Mouse (Mus musculus) hindbrain, postnatal 0 days (tissue): ENCODE results near the gene Klk9. TPM values are rescaled to one million over a fixed set of nuclear protein-coding genes. Genes with fewer than 3 reads are reported as not detected.

Experiments
- ATAC-seq: fragments of 200-750 bp; cut with Nextera tagmentation; 2 replicates; pipeline ENCODE4 v1.8.0; 2017; ENCODE audit warnings: mild to moderate bottlenecking, moderate TSS enrichment, moderate library complexity
- DNase-seq: peaks from one replicate; pipeline ENCODE4 v3.0.0-alpha.2; 2015; ENCODE audit warnings: low spot score
- H3K27ac ChIP-seq: fragments of 300-500 bp; sonication (generic); 2 replicates; pipeline ENCODE4 v1.5.1; 2014; ENCODE audit warnings: mild to moderate bottlenecking
- H3K27me3 ChIP-seq: fragments of 300-500 bp; sonication (generic); 2 replicates; pipeline ENCODE4 v1.6.1; 2014; ENCODE audit warnings: low read length, mixed read lengths; ENCODE audit not compliant: insufficient read depth
- H3K36me3 ChIP-seq: fragments of 300-500 bp; sonication (generic); 2 replicates; pipeline ENCODE4 v1.6.1; 2014; ENCODE audit warnings: low read length, mixed read lengths; ENCODE audit not compliant: insufficient read depth
- H3K4me1 ChIP-seq: fragments of 300-500 bp; sonication (generic); 2 replicates; pipeline ENCODE4 v1.6.1; 2014; ENCODE audit warnings: antibody characterized with exemption, low read length, mixed read lengths; ENCODE audit not compliant: insufficient read depth
- H3K4me2 ChIP-seq: fragments of 300-500 bp; sonication (generic); 2 replicates; pipeline ENCODE4 v1.6.1; 2014; ENCODE audit warnings: low read depth, mild to moderate bottlenecking, low read length, moderate library complexity, mixed read lengths
- H3K4me3 ChIP-seq: fragments of 300-500 bp; sonication (generic); 2 replicates; pipeline ENCODE4 v1.5.1; 2014; ENCODE audit warnings: low read length
- H3K9ac ChIP-seq: fragments of 300-500 bp; sonication (generic); replicated peaks from 2 replicates; pipeline ENCODE4 v1.6.1; 2014; ENCODE audit warnings: mild to moderate bottlenecking, low read length, moderate library complexity, mixed read lengths
- H3K9me3 ChIP-seq: fragments of 300-500 bp; sonication (generic); 2 replicates; pipeline ENCODE4 v1.6.1; 2016; ENCODE audit warnings: low read length, mixed read lengths
- CTCF ChIP-seq: IDR thresholded peaks from 2 replicates; pipeline ENCODE4 v1.5.1; 2016; ENCODE audit warnings: antibody characterized with exemption, control low read depth, low read depth
- WGBS: fragments of 180-500 bp; shearing (Covaris S2); extraction: QIAGEN DNeasy Blood & Tissue Kit; methylation state at CpG from one replicate; pipeline ENCODE4 v1.1.7; 2014; 5-methylcytosine and 5-hydroxymethylcytosine counted together
- polyA plus RNA-seq: library from polyadenylated mRNA; unstranded; fragments of >200 nt; fragmentation: Nextera tagmentation; extraction: Ambion mirVana; gene quantifications from 2 replicates; pipeline ENCODE4 v1.2.1, GENCODE M21; 2015
- total RNA-seq: library from RNA; depleted of rRNA; stranded (reverse); fragments of >200 nt; gene quantifications from 2 replicates; pipeline ENCODE4 v1.2.3, GENCODE M21; 2014

Gene Klk9
- total and polyA plus RNA-seq, 2 experiments from 2014 or later, result not detected

- no peak for ATAC-seq
These were observed 3.6 kb upstream of the Klk9 start for GRCm38 (mm10) chr7:43788096-43788495.

GRCm38 (mm10) chr7:43789295-43789694 lies 2.4 kb upstream of the Klk9 start:
- Histone ChIP-seq H3K36me3 (no peaks in the 10 kb centered on the region), H3K4me2 (no peak overlapping the region), H3K4me1 (no peaks in the 10 kb centered on the region), H3K9me3 (no peaks in the 10 kb centered on the region), H3K4me3 (no peak overlapping the region), H3K27me3 (no peaks in the 10 kb centered on the region), H3K27ac (no peak overlapping the region), H3K9ac (no peak overlapping the region)
- ATAC-seq, result no peak
- WGBS, result 79% methylated on average over 2 of the region's 2 CpGs
- DNase-seq, result peak; percentile 32
- peak; percentile 41 for TF ChIP-seq CTCF

More at GRCm38 (mm10) chr7:43788096-43788495, 3.6 kb upstream of the Klk9 start:
- H3K4me1 ChIP-seq, result no peaks in the 10 kb centered on the region
- no peaks in the 10 kb centered on the region for H3K9me3 ChIP-seq
- H3K36me3 ChIP-seq, result no peaks in the 10 kb centered on the region
- H3K9ac ChIP-seq, result no peak overlapping the region
- no peak overlapping the region for H3K27ac ChIP-seq
- no peak for TF ChIP-seq CTCF
- H3K27me3 ChIP-seq, result peaks cover 1% of the 10 kb centered on the region; the same call in 1 of the 2 replicates
- DNase-seq, result no peak
- WGBS, result 68% methylated on average over 3 of the region's 3 CpGs
- H3K4me3 ChIP-seq, result no peak overlapping the region
- H3K4me2 ChIP-seq, result no peak overlapping the region

- TF ChIP-seq CTCF, result no peak
- peak overlapping the region; percentile 73 for H3K4me2 ChIP-seq
- H3K27ac ChIP-seq, result no peak overlapping the region
- H3K9me3 ChIP-seq, result no peaks in the 10 kb centered on the region
- peak; percentile 48 for ATAC-seq
- no peaks in the 10 kb centered on the region for H3K36me3 ChIP-seq
- H3K9ac ChIP-seq, result peak overlapping the region; percentile 45; the same call in 1 of the 2 replicates
- WGBS, result 6% methylated on average over 8 of the region's 8 CpGs
- 0 out of 2 replicates have a peak, but pooled peaks cover 10% of the 10 kb centered on the region for H3K27me3 ChIP-seq
- DNase-seq, result peak; percentile 5
- peaks cover 9% of the 10 kb centered on the region; the same call in 1 of the 2 replicates for H3K4me1 ChIP-seq
- peak overlapping the region; percentile 44 for H3K4me3 ChIP-seq
These were observed 4.7 kb downstream of the Klk9 start for GRCm38 (mm10) chr7:43796355-43796754.

GRCm38 (mm10) chr7:43797333-43797769 lies 5.7 kb downstream of the Klk9 start, which contains the start of gene Klk8:
TSS of gene Klk8 (plus strand) at chr7:43797577.
- Histone ChIP-seq H3K9me3 (no peaks in the 10 kb centered on the region), H3K27me3 (0 out of 2 replicates have a peak, but pooled peaks cover 10% of the 10 kb centered on the region), H3K4me1 (peaks cover 9% of the 10 kb centered on the region; the same call in 1 of the 2 replicates), H3K4me2 (peak within 1 kb of the TSS; percentile 73), H3K36me3 (no peaks in the 10 kb centered on the region), H3K27ac (no peak within 1 kb of the TSS), H3K9ac (peak within 1 kb of the TSS; percentile 45), H3K4me3 (peak within 1 kb of the TSS; percentile 44)
- no peak for TF ChIP-seq CTCF
- under 1% methylated on average over 28 of the region's 28 CpGs for WGBS
- DNase-seq, result peak; percentile 19
- ATAC-seq, result peak; percentile 53; the same call in 1 of the 2 replicates

GRCm38 (mm10) chr7:43797844-43798462 lies 6.3 kb downstream of the Klk9 start:
- 0 out of 2 replicates have a peak, but pooled peaks have one; percentile 36 for ATAC-seq
- peak overlapping the region; percentile 73 for H3K4me2 ChIP-seq
- no peaks in the 10 kb centered on the region for H3K9me3 ChIP-seq
- 41% methylated on average over 13 of the region's 13 CpGs for WGBS
- H3K4me1 ChIP-seq, result peaks cover 9% of the 10 kb centered on the region; the same call in 1 of the 2 replicates
- H3K36me3 ChIP-seq, result no peaks in the 10 kb centered on the region
- peak overlapping the region; percentile 45; the same call in 1 of the 2 replicates for H3K9ac ChIP-seq
- 0 out of 2 replicates have a peak, but pooled peaks cover 10% of the 10 kb centered on the region for H3K27me3 ChIP-seq
- TF ChIP-seq CTCF, result no peak
- DNase-seq, result no peak
- no peak overlapping the region for H3K27ac ChIP-seq
- H3K4me3 ChIP-seq, result peak overlapping the region; percentile 44

- TF ChIP-seq CTCF, result no peak
- no peaks in the 10 kb centered on the region for H3K9me3 ChIP-seq
- no peak for ATAC-seq
- WGBS, result 74% methylated on average over 7 of the region's 7 CpGs
- H3K27me3 ChIP-seq, result 0 out of 2 replicates have a peak, but pooled peaks cover 10% of the 10 kb centered on the region
- no peak for DNase-seq
- H3K4me1 ChIP-seq, result peaks cover 9% of the 10 kb centered on the region; the same call in 1 of the 2 replicates
- no peak overlapping the region for H3K4me3 ChIP-seq
- H3K4me2 ChIP-seq, result no peak overlapping the region
- no peak overlapping the region for H3K27ac ChIP-seq
- H3K9ac ChIP-seq, result no peak overlapping the region
- H3K36me3 ChIP-seq, result no peaks in the 10 kb centered on the region
These were observed 8.2 kb downstream of the Klk9 start for GRCm38 (mm10) chr7:43799876-43800275.

- Histone ChIP-seq H3K9me3 (no peaks in the 10 kb centered on the region), H3K27ac (no peak within 1 kb of the TSS), H3K9ac (no peak within 1 kb of the TSS), H3K27me3 (no peaks in the 10 kb centered on the region), H3K4me3 (no peak within 1 kb of the TSS), H3K4me1 (no peaks in the 10 kb centered on the region), H3K36me3 (no peaks in the 10 kb centered on the region), H3K4me2 (no peak within 1 kb of the TSS)
- 56% methylated on average over 5 of the region's 5 CpGs for WGBS
- ATAC-seq (no peak), DNase-seq (no peak)
- TF ChIP-seq CTCF, result no peak
These were observed 19.3 kb downstream of the Klk9 start, which contains the start of gene Klk7 for GRCm38 (mm10) chr7:43810994-43811393. TSS of gene Klk7 (plus strand) at chr7:43811294.
